Mouse (Mus musculus): ENCODE results near the gene Calm2.

Calm2 gene

DNA sequence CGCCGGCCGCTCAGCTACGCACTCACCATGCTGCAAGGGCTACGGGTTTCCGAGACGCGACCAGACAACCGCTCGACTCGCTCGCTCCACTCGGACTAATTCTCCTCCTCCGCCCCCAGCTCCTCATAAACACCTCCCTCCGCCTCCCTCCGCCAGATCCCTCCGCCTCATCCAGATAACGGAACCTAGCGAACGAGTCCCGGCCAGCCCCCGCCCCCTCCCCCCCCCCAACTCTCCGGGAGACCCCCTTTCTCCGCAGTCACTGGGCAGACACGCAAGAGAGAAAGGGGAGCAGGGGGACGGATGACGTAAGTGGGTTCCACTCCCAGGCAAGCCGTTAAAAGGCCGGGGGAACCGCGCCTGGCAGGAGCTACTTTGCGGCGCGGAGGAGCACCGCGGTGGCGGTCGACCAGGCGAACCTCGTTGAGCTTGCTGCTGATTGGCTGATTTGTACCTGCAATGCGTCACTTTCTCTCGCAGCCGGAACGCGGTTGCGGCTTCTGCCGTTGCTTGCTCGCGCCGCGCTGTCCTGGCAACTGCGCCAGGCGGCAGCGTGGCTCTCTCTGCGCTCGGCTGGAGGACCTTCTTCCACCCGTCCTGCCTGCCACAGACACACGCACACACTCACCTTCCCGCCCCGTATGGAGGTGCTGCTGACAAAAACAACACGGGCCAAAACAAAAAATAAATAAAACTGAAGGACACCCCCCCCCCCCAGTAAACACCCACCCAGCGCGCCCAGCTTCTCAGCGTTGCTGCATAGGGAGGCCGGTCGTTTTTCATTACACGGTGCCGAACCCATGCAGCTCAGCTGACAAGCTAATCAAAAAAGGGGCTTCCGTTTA is at the start of gene Calm2:
Gene Calm2, minus strand, starts transcription at position 169 of the 845 bp plus-strand sequence.
- DNase-seq (ENCODE audit: extremely low spot score) = peak; percentile 99

DNA sequence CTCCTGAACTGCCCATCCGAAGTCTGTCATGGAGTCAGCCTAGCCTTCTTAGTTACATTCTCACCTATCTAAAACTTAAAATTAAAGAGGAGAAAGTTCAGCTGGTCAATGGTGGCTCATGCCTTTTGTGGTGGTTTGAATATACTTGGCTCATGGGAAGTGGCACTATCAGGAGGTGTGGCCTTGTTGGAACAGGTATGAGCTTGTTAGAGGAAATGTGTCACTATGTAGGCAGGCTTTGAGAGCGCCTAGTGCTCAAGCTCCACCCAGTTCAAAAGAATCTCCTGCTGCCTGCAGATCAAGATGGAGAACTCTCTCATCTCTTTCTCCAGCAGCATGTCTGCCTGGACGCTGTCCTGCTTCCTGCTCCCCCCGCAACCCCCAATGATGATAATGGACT is 48.8 kb upstream of the Calm2 start:
- no peak for DNase-seq (ENCODE audit: extremely low spot score)

DNA sequence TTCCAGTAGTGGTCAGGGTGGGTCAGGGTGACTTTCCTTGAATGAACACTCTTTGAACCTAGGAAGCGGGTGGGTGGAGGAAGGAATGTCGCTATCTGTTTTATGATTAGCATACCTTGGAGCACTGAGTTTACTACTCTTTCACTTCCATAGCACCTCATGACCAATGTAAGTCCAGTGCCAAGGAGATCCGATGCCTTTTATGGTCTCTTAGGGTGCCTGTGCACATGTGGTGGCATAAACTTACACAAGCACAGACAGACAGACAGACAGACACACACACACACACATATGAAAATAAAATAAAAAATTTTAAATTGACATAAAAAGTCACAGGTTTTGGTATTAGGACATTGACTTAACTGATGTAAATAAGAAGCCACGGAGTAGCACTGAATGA is 47.6 kb upstream of the Calm2 start:
- DNase-seq (ENCODE audit: extremely low spot score) = no peak

DNA sequence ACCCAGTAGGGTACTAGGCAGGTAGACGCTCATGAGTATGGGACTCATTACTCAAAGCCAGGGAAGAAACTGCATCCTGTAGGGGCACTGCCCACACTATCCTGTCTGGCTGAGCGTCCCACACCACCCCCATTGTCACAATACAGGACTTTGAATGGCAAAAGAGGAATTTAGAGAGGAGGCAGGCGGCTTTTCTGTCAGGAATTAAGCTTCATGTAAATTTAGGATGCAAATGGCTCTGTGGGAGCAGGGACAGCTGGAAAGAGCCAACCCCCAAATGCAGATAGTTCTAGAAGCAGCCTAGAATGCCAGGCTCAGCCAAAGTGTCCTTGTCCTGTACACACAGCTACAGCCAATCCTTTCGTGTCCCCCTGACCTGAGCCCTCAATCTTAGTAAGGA is 45.6 kb upstream of the Calm2 start:
- no peak for DNase-seq (ENCODE audit: extremely low spot score)

DNA sequence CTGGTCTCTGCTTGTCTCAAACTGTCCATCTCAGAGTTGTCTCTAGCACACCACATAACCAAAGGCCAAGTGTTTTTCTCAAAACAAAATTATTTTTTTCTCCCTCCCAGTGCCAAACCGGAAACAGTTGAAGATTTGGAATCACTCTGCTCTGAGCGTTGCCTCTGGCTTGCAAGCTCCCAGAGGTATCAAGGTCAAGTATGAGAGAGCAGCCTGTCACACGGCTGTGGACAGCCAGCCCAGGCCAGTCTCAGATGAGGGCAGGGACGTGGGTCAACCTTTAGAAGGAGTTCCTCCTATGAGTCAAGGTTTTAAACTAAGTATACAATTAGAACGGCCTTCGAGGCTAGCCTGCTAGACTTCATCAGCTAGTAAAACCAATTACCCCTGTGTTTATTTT is 43.6 kb upstream of the Calm2 start:
- no peak for DNase-seq (ENCODE audit: extremely low spot score)

DNA sequence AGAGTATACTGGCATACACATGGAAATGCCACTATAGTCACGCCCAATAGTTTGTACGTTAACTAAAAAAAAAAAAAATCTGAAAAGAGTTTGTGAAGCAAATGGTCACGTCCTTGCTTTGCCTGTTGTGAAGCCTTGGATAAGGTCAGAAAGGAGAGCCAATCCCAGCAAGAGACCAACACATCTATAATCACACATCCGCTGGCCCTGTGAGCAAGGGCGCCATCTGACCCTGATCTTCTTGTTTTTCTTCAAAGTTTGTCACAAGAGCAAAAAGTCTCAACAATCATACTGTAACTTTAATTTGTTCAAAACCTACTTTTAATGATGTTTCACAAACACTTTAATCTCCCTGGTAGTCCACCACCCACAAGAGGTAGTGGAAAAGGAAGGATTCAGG is 39.0 kb upstream of the Calm2 start:
- no peak for DNase-seq (ENCODE audit: extremely low spot score)

DNA sequence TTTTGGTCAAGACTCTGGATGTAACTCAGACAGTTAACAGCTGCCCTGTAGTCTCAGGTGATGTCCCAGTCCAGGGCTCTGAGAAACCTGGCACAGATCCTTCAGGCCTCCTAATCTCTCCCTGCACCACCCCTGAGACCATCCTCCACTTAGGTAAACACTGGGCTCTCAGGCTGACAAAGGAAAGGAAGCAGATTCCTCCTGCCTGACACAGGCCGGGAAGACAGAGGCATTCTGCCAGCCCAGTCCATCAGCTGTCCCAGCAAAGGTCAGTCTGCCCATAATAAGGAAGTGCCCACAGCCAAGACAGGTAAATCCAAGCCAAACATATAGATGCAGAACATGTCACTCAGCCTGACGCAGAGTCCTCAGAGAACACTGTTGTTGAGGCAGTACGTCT is 36.1 kb upstream of the Calm2 start:
- no peak for DNase-seq (ENCODE audit: extremely low spot score)

DNA sequence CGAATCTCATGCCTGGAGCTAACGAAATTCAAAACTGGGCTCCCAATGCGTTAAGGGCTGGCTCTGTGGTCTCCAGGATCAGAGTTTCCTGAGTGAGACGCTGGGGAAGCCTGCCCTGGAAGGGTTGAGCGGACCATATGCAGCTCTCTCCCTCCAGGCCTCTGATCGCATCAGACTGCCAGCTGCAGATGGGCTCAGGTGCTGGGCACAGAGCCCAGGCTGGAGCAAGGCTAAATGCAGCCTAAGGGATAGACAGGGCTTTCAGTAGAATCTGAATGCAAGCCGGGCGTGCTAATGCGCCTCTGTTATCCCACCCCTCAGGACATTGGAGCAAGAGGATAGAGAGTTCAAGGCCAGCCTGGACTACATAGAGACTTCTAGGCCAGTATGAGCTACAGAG is 31.8 kb upstream of the Calm2 start:
- no peak for DNase-seq (ENCODE audit: extremely low spot score)

DNA sequence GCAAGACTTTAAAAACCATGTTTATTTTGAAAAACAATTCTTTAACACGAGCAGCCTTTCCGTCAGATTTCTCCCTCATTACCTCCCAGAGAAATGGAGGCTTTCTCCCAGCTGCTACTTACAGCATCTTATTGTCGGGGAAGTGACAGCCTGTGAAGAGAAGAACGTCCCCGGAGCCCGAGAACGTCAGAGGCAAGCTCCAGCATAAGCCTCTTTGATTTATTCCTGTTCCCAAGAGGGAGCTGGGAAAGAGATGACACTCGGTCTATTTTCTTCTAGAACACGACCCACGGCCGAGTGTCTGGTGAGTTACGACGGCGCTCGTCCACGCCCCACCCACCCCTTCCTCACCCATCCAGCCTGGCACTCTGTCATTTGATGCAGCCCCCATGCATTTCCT is 30.9 kb upstream of the Calm2 start:
- DNase-seq (ENCODE audit: extremely low spot score) = no peak

DNA sequence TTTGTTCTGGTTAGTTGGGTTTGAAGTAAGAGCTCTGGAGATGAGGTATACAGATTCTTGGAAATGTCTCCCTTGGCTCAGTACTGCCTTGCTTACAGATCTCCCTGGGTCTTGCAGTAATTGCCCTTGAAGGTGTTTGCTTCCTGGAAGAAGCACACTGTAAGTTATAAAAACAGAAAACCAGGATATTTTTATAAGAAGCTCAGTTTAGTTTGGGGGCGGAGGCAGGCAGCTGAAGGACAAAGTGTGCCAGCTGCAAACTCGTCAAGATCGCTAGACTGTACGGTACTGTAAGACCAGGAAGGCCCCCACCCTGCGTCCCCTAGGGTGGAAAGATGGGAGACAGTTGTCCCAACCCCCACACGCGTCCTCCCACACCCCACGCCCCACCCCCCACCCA is 28.6 kb upstream of the Calm2 start:
- no peak for DNase-seq (ENCODE audit: extremely low spot score)

DNA sequence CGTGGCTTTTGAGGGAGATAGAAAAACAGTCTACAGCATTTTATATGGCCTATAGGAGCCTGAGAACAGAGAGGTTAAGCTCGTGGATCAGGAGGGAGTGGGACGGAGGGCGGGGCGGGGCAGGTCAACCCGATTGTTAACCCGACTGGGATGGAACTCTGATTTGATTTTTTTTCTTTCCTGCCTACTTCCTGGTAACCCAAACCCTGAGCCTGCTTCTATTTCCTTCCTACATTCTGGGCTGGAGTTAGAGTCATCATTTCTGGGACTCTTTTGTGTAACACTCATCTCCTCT is 27.7 kb upstream of the Calm2 start:
- no peak for DNase-seq (ENCODE audit: extremely low spot score)

DNA sequence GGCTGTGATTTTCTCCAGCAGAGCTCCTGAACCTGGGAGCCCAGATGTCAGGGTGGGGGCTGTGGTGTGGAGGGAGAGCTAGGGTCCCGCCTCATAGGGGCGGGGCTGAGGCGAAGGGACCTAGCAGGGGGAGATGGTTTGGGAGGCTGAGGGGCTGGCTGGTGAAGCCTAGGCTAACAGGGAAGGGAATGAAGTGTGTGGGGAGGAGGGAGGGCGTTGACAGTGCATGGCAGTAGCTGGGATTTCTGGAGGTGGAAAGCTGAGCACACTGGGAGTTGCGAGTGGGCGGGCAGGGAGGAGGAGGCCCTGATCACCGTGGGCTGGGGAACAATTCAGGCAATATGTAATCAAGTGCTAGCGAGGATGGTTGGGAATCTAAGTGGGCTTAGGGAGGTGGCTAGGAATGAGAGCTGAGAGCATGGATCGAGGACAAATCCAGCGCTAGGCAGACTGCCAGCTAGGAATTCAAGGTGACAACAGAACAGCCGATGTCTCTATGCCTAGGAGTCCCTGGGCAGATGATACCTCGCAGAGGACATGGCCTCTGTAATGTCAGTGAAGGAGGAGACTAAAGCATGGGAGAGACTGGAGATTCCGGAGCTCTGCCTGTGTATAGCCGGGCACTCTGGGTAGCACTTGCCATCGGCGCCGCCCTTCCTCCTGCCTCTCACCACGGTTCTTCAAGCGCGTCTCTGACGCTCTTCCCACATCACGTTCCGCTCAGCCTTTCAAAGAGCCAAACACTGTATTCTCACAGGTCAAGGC is 27.2 kb upstream of the Calm2 start:
- DNase-seq (ENCODE audit: extremely low spot score) = peak; percentile 44

DNA sequence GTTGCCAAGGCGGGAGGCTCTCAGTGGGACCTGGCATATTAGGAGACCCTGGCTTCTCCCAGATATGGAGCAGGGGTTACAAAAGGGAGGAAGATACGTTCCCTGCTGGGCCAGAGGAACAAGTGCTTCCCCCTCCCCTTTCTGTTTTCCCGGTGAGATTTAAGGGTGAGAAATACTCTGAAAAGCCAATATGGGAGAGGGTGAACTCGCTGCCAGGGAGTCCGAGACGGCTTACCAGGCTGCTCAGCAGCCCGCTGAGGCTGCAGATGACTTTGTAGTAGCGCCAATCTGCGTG is 26.7 kb upstream of the Calm2 start:
- no peak for DNase-seq (ENCODE audit: extremely low spot score)

DNA sequence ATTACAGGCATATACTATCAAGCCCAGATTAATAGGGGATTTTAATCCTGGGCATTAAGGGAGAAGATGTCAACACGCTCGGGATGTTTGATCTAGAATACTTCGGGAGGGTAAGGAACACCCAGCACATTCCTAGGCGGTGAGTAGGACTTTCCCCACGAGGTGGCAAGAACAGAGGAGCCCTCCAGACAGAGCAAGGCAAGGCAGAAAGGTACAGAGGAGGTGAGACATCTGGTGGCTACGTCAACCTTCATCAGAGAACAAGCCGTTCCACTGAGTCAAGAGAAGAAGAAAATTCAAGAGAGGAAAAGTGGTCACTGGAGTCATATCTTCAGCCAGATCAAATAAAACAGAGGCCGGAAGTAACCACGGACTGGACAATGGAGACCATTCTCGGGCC is 26.1 kb upstream of the Calm2 start:
- DNase-seq (ENCODE audit: extremely low spot score) = no peak

DNA sequence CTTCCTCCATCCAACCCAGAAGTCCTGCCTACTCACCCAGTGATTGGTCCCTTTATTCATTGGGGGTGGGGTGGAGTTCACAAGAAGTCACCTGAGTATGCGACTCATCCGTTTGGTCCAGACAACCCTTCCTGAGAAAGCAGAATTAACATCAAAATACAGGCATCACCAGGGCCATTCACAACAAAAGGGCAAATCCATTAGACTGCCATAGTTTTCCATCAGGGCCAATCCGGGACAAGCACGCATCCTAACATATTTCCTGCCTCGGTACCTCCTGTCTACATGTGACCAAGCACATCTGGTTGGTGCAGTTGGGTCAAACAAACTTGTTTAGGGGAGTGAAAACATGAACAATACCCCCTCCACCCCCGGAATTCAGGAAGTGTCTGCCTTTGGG is 24.9 kb upstream of the Calm2 start:
- DNase-seq (ENCODE audit: extremely low spot score) = no peak

DNA sequence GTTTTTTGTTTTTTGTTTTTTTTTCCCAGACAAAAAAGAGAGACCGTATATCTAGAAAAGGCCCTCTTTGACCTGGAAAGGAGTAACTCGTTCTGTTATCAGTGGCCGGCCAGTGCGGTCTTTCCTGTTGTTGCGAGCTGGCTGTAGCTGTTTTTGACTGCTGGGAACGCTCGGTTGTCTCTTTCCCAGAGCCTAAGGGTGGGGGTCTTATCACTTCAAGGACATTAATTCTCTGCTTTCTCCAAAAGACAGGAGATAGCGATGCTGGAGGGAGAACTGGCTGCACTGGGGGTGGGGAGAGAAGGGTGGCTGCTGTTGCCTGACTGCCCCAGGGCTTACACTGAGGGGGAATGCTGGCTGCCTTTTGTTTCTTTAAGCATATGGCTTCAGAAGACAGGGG is 24.1 kb upstream of the Calm2 start:
- no peak for DNase-seq (ENCODE audit: extremely low spot score)

DNA sequence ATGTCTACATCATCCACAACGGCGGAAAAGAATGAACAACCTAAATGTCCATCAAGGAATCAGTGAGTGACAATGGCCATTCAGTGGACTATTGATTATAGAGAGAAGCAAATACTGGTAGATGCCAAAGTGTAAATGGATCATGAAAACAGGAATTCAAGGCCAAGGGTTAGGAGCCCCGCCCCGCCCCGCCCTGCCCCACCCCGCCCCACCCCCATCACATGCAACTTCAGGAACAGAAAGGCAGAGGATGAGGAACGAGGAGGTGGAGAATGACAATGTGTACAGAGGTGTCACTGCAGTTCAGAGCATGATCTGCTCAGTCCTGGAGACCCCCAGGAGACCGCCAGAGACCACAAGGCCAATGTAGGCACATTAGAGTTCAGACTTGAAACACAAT is 23.5 kb upstream of the Calm2 start:
- DNase-seq (ENCODE audit: extremely low spot score) = no peak

DNA sequence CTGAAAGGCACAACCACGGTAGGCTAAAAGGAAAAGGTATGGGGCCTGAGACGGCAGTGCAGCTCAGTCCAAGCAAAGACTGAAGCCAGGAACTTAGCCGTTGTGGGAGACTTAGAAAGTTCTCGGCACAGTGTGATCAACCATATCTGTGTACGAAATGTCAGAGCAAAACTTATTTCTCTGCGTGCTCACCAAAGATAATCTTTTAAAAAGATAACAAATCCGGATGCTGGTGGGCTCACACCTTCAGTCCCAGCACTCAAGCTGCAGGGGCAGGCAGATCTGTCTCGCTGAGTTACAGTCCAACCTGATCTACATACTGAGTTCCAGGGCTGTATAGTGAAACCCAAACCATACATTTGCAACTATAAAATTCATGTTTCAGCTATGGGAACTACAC is 22.7 kb upstream of the Calm2 start:
- DNase-seq (ENCODE audit: extremely low spot score) = no peak

DNA sequence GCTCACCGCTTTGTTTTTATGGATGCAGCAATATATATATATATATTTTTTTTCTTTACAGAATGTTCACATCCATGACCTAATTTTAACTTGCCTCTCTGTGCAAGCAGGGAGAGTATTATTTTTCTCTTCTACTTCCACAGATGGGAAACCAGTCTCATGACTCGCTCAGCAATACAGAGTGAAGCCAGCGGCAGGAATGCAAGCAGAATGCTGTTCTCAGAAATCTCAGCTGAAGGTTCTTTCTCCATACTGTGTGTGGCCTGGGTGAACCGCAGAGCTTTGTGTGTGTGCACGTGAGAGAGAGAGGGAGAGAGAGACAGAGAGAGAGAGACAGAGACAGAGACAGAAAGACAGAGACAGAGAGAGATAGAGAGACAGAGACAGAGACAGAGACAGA is 21.9 kb upstream of the Calm2 start:
- DNase-seq (ENCODE audit: extremely low spot score) = no peak

DNA sequence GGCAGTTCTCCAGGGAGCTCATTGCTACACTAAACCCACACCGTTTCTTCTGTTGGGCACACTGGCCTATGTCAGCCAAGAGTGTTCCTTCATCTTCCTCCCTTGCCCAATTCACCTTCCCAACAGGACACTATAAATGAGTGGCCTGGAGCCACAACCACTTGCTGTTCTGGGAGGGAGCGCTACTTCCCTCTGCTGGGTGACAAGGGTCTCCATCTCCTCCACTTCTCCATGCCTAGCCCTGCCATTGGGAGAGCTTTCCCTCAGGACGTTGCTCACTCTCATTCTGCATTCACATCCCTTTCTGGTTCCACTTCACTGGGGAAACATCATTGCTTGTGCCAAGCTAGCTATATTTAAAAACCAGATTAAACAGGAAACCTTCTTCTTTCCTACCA is 14.8 kb upstream of the Calm2 start:
- peak; percentile 12 for DNase-seq (ENCODE audit: extremely low spot score)

DNA sequence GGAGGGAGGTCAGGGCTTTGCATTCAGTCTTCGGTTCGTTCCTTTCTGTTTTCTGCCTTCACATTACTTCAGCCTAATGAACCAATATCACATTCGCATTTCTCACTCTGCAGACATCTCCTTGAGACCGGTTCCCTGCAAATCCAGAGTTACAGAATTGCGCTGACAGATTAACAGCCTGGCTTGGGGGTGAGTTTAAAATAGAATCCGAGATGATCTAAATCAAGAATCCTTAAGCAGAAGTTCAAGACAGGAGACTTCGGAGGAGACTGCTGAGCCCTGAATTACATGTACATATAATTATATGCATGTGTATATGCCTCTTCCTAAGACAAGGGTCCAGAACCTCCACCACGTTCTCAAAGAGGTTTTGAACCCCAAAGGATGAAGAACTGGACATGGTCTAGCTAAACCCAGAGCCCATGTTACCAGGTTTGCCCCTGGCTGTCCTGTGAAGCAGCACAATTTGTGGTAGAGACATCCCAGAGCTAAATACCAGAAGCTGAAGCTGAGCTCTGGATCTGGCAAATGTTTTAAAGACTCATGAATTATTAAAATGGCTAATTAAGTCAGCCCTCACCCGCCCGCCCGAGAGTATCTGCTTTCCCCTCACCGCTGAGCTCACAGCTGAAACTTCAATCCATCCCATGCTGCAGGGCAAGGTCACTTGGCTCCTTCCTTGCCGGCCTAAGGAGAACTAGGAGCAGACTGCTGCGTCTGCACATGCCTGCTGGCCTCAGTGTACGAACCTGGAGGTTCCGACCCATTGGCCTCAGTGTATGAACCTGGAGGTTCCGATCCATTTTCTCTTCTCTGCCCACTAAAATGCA is 14.1 kb upstream of the Calm2 start:
- peak; percentile 23 for DNase-seq (ENCODE audit: extremely low spot score)

DNA sequence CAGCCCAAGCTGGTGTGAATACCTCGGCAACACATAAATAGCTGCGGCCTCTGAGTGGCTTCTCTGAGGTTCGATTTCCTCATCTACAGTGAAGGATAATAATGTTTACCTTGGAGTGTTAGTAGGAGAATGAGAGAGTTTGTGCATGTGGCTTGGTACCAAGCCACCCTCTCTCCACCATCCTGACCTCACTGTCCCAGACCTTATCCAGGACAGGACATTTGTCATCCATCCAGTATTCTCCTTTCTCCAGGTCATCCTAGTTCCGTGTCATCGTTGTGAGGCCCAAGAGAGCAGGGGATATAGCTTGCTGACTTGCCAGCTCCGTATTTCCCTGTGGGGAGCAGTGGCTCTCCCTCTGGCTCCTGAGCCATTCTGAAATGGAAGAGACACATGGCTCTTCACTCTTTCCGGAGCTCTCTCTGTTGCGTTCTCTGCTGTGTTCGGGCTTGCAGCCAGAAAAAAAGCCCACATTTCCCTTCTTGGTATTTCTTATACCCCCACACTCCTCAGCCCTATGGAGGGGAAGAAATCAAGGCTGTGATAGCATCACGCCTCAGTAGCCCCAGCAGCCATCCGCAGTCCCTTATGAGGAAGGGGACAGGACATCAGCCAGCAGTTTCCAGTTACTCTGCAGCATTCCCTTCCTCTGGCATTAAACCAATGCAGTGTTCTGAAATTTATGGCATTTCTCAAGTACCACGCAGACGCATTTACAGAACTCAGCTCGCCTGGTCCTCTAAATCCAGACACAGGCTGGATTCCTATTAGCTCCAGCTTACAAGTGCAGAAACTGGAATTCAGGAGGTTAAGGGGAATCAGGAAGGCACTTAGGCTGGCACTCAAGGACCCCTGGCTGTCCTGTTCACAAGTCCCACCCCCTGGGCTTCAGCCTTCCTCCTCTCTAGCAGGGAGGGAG is 13.3 kb upstream of the Calm2 start:
- DNase-seq (ENCODE audit: extremely low spot score) = peak; percentile 35
